Mouse (Mus musculus): ENCODE results near the gene Sinhcaf.

Gene Sinhcaf

GRCm38 (mm10) chr6:148873911-148874310 is 72.4 kb downstream of the Sinhcaf start:
- DNase-seq (ENCODE audit: low read depth, low spot score): peak; percentile 34

All from ES-CJ7 (cell line).